Mouse (Mus musculus) bone marrow macrophage, adult 2 months (primary cell): Measurements from ENCODE around the gene Gm12216. TPM values are rescaled to one million over a fixed set of nuclear protein-coding genes. Genes with fewer than 3 reads are reported as not detected.

Experiments used
- H3K27ac ChIP-seq: 2 replicates; pipeline ENCODE4 v1.5.1; 2012; ENCODE audit warnings: low read depth, low read length; ENCODE audit not compliant: insufficient read depth
- H3K4me1 ChIP-seq: 2 replicates; pipeline ENCODE4 v1.6.1; 2012; ENCODE audit warnings: low read length; ENCODE audit not compliant: control insufficient read depth, insufficient read depth
- H3K4me3 ChIP-seq: 2 replicates; pipeline ENCODE4 v1.5.1; 2012; ENCODE audit warnings: mild to moderate bottlenecking, low read length, moderate library complexity; ENCODE audit not compliant: insufficient read depth
- CTCF ChIP-seq: IDR thresholded peaks from 2 replicates; pipeline ENCODE4 v1.5.1; 2012; ENCODE audit warnings: low read depth, mild to moderate bottlenecking, low read length, moderate library complexity
- POLR2A ChIP-seq: IDR thresholded peaks from 2 replicates; pipeline ENCODE4 v1.6.1; 2012; ENCODE audit warnings: mild to moderate bottlenecking, low read depth, low read length, borderline replicate concordance
- polyA plus RNA-seq: library from polyadenylated mRNA; stranded (reverse); fragments of >200 nt; gene quantifications from 2 replicates; pipeline ENCODE4 v1.2.4, GENCODE M21; 2012; ENCODE audit not compliant: missing spikeins, insufficient read depth, insufficient read length

Gm12216 gene
- polyA plus RNA-seq, 1 experiment: 1.7 TPM

DNA sequence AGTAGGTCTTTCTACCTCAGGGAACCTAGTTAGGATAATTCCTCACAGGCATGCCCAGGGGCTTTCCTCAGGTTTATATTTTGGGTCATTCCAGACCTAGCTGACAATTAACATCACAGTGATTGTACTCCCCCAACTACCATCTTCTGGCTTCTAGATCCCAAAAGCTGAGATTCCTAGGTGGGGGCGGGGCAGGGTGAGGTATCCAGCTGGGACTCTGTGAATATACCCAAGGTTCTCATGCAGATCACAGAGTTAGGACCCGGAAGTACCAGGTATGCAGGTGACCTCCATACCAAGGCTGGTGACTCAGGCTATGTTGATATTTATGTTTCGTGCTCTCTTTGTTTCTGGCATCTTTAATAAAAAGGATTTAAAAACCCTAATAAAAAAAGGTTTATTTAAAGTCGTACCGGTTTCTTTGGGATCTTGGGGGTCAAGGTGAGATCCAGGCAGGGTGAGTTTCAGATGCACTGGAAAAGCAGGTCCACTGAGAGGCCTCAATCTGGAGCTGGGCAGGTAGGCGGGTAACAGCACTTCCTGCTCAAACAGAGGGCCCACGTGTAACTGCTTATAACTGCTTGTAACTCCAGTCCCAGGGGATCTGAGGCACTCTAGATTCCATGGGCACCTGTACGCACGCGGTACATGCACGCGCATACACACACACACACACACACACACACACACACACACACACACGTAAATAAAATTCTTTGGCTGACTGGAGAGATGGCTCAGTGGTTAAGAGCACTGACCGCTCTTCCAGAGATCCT, 54.3 kb downstream of the Gm12216 start:
- TF ChIP-seq POLR2A (no peak), CTCF (no peak)
- no peak overlapping the region for H3K4me3 ChIP-seq
- H3K27ac ChIP-seq: no peak overlapping the region
- peaks cover 23% of the 10 kb centered on the region for H3K4me1 ChIP-seq

DNA sequence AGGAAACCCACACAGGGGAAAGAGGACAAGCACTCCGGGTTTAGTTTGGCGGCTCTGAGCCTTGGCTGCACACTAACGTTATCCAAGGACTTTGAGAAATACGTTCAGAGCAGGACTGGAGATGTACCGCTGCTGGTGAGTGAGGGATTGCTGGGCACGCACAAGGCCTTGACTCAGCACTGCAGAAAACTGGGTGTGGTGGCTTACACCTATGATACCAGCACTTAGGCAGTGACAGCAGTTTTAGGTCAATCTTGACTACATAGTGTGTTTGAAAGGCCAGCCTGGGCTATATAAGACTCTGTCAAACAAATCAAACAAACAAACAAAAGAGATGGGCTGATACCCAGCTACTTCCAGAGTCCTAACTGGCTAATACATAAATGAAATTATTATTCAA, 55.6 kb downstream of the Gm12216 start:
- TF ChIP-seq POLR2A: no peak
- no peak for TF ChIP-seq CTCF
- H3K4me1 ChIP-seq: peaks cover 19% of the 10 kb centered on the region
- no peak overlapping the region for H3K4me3 ChIP-seq
- H3K27ac ChIP-seq: no peak overlapping the region

DNA sequence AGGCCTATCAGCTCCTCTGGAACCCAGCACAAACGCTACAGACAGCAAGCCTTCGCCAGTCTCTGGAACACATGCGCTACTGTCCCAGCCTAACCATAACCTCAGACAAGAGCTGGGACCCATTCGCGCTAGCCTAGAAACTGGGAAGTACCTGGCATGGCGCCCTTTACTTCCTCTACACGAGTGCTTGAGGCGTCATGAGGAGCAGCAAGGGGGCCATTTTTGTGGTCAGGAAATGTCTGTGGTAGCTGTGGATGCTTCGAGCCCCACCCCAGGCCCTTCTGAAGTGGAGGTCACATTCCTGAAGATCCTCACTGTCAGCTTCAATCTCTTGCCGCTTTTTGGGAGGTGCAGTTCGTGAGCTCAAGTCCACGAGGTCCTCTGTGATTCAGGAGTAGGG, 56.0 kb downstream of the Gm12216 start:
- peaks cover 19% of the 10 kb centered on the region for H3K4me1 ChIP-seq
- no peak overlapping the region for H3K4me3 ChIP-seq
- no peak overlapping the region for H3K27ac ChIP-seq
- TF ChIP-seq POLR2A (no peak), CTCF (no peak)

DNA sequence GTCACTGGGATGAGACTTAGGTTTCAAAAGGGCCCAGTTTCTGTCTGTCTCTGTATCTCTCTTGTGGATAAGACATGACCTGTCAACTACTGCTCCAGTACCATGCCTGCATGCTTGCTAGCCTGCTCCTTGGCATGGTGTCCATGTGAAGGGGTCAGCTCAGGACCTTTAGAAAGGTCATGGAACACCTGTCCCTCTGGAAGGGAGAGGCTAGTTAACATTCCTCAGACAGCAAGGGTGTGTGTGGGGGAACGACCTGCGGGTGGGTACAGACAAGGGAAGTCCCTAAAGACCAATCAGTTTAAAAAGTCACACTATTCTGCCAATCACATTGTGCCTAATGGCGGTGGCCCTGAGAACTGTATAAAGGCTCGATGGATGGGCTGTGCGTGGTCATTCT, 58.1 kb downstream of the Gm12216 start:
- no peak overlapping the region for H3K4me3 ChIP-seq
- no peak overlapping the region for H3K27ac ChIP-seq
- H3K4me1 ChIP-seq: peaks cover 29% of the 10 kb centered on the region
- no peak for TF ChIP-seq POLR2A
- no peak for TF ChIP-seq CTCF

DNA sequence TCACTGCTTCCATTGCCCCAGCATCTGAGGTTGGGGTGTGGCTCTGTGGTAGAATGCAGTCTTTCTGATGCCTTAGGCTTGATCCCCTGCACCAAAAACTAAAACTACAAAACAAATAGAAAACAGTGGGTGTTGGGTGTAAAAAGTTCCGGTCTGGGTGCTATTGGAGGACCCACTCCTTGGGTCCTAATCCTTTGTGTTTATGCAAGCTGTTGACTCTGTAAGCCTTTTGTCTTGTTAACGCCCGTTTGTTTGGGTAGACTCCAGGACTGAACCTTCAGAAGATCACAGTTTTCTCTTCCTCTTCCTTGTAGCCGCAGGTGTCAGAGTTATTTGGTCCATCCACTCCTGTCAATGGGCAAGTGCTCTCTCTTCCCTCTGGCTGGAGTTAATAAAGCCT, 59.0 kb downstream of the Gm12216 start:
- Histone ChIP-seq H3K27ac (no peak overlapping the region), H3K4me3 (no peak overlapping the region), H3K4me1 (peaks cover 29% of the 10 kb centered on the region)
- TF ChIP-seq CTCF (no peak), POLR2A (no peak)

DNA sequence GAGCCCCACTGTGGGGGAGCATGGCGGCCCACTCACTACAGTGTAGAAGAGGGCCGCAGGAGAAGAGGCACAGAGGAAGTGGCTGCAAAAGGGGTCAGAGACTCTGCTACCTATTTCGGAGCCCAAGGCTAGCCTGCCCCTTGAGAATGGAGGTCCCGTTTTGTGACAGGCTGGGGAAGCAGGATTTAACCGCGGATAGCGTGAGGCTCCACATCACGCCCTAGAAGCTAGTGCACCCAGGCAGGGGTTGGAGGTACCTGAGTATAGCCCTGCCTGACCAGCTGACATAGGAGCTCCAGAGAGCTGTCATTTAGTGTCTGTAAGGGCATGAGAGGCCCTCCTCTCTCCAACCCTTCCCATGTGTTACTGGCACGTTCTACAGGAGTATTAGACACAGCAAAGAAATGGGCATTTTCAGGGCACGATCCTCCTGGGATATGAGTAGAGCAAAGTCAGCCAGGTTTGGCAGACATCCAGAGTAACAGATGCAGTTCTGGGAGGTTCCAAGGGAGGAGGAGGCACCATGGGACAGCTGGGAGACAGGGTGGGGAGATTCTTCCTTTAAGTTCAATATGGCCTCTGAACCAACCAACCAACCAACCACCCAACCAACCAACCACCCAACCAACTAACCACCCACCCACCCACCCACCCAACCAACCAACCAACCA, 60.9 kb downstream of the Gm12216 start:
- Histone ChIP-seq H3K4me3 (no peak overlapping the region), H3K27ac (no peak overlapping the region), H3K4me1 (peaks cover 32% of the 10 kb centered on the region)
- TF ChIP-seq CTCF (no peak), POLR2A (no peak)

DNA sequence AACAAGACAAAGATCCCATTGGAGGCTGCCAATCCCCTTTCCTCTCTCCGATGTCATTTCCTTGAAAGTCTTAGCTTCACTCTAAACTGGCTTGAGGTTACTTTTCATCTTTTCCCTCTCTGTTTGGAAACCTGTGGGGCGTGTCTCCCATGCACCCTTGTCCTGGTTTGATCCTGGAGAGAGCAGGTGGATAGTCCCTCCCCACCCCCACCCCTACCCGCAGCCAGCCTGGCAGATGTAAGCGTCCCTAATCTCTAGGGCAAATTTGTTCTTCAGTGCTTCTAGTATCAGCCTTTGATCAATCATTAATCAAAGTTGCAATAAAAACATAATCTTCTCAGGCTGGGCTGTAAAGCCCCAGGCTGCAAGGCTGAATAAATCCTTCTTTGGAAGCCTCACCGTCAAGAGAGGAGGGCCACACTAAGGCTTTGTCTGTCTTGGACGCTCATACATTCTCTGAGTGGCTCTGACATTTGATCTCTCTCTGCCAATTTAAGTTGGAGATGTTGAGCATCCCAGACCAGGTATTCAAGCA, 61.6 kb downstream of the Gm12216 start:
- Histone ChIP-seq H3K4me3 (no peak overlapping the region), H3K27ac (no peak overlapping the region), H3K4me1 (peaks cover 27% of the 10 kb centered on the region)
- no peak for TF ChIP-seq POLR2A
- TF ChIP-seq CTCF: no peak

DNA sequence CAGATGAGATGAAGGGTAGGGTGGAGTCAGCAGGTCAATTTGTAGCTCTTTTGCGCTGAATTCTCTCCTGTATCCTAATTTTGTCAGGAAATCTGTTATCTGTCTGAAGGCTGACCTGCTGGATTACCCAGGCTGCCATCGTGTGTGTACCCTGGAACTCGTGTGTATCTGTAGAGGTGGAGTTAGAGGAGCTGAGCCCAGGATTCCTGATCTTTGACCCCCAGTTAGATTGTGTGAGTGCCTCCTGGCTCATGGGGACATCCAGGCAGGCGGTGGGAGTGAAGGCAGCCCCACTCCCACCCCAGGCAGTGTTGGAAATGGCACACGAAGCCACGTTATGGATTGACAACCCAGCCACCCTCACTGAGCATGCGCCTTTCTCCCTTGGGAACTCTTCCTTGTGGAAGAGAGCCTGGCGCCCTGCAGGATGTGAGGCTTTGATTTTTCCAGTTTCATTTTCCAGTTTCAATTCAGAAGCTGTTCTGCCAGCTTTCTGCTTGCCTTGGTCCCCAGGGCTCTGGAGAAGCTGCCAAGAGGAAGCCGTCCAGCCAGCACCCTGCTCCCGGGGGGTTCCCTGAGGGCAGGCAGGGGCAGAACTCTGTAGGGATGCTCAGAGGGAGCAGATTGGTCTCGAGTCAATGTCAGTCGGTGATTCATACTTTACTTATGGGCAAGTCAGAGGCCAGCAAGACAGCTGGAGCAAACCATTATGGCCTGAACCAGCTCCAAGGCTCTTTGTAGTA, 62.5 kb downstream of the Gm12216 start:
- Histone ChIP-seq H3K27ac (peak overlapping the region; percentile 7; the same call in 1 of the 2 replicates), H3K4me1 (peaks cover 27% of the 10 kb centered on the region), H3K4me3 (no peak overlapping the region)
- TF ChIP-seq CTCF (no peak), POLR2A (no peak)

DNA sequence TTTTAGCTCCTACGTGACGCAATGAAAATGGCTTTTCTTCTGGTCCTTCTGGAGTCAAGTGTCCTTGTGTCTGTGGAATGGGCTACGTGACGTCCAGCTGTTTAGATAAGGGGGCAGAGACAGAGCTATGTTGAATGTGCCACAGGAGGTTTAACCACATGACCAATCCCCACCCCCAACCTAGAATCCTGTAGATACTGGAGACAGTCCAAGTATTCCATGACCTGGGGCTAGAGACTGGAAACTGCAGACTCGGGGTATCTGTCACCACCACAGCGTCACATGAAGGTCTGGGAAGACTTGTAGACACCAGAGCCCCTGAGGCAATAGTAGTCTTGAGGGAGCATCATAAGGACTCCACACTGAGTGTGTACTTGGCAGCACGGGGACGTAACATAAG, 63.2 kb downstream of the Gm12216 start:
- no peak overlapping the region for H3K4me3 ChIP-seq
- H3K4me1 ChIP-seq: peaks cover 27% of the 10 kb centered on the region
- peak overlapping the region; percentile 93 for H3K27ac ChIP-seq
- no peak for TF ChIP-seq POLR2A
- no peak for TF ChIP-seq CTCF

DNA sequence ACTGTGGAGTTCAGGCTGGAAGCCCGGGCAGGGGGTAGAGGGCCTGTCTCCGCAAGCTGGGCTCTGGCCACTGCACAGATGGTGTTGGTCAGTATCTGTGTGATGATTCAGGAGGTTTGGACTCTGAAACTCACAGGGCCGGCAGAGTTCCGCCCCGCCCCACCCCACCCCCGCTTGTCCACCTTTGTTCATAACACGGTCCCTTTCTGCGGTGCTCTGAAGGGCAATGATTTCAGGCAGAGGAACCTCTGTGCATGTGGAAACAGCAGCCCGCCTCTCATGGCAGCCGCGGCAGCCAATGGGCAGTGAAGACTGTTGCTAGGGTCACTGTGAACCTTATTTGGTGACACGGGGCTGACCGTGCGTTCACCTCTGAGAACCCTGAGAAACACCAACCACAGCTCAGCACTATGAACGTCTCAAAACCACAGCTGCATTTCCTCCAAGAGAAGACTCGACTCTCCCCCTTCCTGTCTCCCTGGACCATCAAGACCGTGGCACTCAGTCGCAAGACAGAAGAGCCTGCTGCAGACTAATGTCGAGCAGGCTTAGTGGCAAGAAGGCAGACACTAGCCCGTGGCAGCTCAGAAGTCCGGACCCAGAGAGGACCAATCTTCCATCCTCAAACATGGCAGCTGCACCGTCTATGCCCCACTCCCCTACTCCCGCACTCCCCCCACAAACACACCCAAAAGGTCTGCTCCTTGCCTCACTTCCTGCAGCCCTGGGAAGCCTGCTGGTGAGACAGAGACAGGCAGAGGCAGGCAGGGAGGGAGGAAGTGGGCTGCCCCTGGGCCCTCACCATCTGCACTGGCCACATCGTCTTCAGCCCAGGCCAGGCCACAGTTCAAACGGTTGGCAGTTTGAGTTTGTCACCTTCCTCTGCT, 64.1 kb downstream of the Gm12216 start:
- Histone ChIP-seq H3K4me3 (peak overlapping the region; percentile 45), H3K4me1 (peaks cover 27% of the 10 kb centered on the region), H3K27ac (peak overlapping the region; percentile 93)
- TF ChIP-seq POLR2A: no peak
- TF ChIP-seq CTCF: no peak
